Mouse (Mus musculus) c-Kit-negative CD71-positive TER-119-positive erythroid progenitor cells, embryonic 14.5 days (primary cell): ENCODE results near the gene Slc6a5.
"Not testable (repeated sequence)": the region's sequence is repeated elsewhere in the genome, so short reads cannot be mapped to it uniquely, and the experiment has no call there.

Source experiments
- DNase-seq: peaks from one replicate; pipeline ENCODE4 v3.0.0-alpha.2; 2013; ENCODE audit warnings: low read depth, low spot score

The Slc6a5 gene

GRCm38 (mm10) chr7:49913164-49913563 lies 3.2 kb downstream of the Slc6a5 start:
- no peak for DNase-seq

DNA sequence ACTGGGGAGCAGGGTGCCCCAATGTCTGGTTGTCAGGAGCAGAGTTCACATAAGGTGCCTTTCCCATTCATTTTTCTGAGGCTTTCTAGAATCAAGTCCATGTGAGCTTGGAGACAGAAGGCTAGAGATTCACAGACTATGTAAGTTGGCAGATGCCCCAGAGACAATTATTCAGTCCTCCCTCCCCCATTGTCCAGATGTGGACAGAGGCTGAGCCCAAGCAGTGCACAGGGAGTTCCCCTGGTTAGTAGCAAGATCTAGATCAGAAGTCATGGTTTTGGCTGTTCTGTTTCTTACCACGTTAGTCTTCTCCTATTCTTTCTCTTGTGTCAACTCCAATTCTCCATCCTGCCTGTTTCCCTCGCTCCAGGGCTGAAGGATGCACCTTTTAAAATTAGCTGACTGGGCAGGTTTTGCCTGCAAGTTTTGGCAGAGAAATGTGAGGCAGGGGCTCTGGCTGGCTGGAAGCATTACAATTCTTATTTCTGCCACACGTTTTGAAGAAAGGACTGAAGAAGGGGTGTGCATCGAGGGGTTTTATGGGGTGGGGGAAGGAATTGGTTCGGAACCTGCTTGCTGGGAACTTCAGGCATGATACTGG lies 3.9 kb downstream of the Slc6a5 start:
- DNase-seq: no peak

DNA sequence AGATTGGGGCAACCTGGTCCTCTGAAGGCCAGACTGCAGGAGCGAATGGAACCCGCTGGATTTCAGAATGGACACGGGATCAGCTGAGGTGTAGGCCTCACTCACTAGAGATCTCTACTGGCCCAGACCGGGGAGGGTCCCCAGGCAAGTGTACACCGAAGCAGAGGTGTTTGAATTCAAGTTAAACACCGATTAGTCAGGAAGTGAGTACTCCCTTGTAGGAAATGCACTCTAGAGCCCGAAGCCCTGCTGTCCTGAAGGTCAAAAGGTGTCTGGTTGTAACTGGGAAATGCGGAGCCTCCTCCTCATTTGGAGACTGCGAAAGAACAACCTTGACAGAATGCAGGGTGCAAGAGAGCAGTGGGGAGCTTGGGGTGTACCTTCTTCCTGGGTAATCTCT lies 5.0 kb downstream of the Slc6a5 start:
- no peak for DNase-seq

DNA sequence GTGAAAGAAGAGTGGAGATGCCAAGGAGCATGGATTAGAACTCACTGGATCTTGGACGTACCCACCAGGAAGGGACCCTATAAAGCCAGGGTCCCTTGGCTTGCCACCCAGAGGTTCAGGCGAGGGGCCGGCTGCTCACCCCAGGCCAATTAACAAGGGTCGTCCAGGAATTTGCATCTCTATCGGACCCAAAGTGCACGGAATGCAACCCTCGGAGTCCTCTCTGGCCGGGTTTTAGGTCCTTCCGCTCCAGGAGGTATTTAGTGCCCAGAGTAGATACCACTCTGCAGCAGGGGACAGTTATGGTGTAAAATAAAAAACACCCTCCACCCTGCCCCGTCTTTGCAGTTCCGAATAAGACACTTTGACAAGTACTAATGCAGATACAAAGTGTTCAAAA lies 5.5 kb downstream of the Slc6a5 start:
- DNase-seq: no peak

- DNase-seq: no peak
Measured at GRCm38 (mm10) chr7:49919494-49919893, 9.5 kb downstream of the Slc6a5 start.

- no peak for DNase-seq
Measured at GRCm38 (mm10) chr7:49920751-49921150, 10.8 kb downstream of the Slc6a5 start.

DNA sequence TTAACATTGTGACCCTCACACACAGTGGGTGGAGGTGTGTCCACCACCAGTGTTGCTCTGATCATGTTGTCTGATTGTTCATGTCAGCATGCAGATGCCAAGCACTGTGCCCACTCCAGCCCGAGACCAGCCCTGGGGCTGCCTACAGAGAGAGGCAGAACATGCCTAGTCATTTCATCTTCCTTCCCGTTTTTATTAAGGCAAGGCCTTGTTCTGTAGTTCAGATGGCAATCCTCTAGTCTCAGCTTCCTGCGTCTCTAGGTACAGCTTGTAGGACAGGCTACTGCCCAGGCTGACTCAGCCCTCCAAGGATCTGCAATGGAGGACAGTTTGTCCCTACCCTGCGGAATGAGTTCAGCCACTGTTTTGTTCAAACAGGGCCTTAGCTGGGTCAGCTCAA lies 13.0 kb downstream of the Slc6a5 start:
- DNase-seq: no peak

GRCm38 (mm10) chr7:49923376-49923775 lies 13.4 kb downstream of the Slc6a5 start:
- peak; percentile 26 for DNase-seq

- no peak for DNase-seq
Measured at GRCm38 (mm10) chr7:49928571-49928970, 18.6 kb downstream of the Slc6a5 start.

GRCm38 (mm10) chr7:49929999-49930398 lies 20.1 kb downstream of the Slc6a5 start:
- DNase-seq: no peak

DNA sequence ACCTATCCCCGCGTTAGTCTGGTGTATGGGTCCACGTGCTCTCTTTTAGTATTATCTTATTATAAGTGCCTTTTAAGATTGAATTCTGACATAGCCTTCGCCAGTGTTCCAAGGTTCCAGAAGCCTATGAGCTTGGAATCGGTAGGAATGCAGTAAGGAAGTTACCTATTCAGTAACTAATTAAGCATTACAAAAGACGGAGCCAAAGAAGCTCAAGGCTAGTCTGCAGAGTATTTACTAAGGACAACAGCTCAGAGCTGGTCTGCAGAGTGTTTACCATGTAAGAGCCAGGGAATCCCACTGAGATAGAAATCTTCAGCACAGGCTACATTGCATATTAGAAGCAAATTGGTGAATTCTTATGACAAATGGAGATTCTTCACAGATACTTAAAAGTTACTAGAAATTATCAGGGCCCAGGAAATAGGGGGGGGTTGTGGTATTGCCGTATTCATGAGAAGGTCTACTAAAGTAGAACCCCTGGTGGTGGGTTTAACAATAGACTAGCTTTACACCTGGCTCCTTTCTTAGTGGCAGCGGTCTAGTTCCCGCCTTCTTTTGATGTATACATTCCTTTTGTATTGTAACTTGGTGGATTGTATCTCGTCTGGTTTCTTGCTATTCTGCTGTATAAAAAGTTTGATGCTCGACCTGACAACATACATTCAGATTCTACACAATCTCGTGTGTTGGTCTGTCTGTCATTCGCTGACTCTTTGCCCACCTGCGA lies 23.6 kb downstream of the Slc6a5 start:
- DNase-seq: not testable (repeated sequence)

- no peak for DNase-seq
Measured at GRCm38 (mm10) chr7:49936821-49937220, 26.9 kb downstream of the Slc6a5 start.

DNA sequence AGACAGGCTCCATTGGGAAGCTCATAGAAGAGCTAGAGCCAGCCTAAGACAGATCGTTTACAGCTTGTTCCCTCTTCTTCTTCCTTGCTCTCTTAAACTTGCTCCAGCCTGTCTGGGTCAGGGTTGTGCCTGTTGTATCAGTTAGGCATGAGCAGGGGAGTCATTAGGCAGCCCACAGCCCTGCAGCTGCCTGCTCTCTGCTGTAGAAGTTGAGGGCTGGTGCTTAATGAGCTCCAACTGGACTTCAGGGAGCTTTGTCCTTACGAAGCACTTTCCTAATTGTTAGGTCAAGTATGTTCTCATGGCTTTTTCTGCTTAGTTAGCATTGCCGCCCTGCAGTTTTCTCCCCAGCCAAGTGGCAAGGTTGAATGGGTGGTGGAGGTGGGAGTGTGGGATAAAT lies 32.1 kb downstream of the Slc6a5 start:
- DNase-seq: no peak

GRCm38 (mm10) chr7:49942490-49942889 lies 32.5 kb downstream of the Slc6a5 start:
- DNase-seq: no peak

GRCm38 (mm10) chr7:49946691-49947090 lies 36.7 kb downstream of the Slc6a5 start:
- DNase-seq: no peak

- no peak for DNase-seq
Measured at GRCm38 (mm10) chr7:49953546-49954181, 43.7 kb downstream of the Slc6a5 start.

DNA sequence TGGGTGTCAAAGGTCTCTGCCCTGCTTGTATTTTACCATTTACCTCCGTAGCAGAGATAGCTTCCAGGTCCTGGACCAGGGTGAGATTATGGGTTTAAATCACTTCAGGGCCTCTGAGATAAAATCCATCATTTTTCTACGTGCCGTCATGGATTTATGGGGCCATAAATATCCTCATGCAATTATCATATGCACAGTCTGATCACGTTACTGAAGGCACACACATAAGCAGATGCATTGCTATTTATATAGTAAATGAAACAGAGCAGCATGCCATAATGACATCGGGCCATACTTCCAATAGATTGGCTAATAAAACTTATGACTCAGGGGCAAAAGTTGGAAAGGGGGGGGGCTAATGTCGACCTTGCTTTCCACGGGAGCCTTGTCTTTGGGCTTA lies 44.9 kb downstream of the Slc6a5 start:
- DNase-seq: no peak

DNA sequence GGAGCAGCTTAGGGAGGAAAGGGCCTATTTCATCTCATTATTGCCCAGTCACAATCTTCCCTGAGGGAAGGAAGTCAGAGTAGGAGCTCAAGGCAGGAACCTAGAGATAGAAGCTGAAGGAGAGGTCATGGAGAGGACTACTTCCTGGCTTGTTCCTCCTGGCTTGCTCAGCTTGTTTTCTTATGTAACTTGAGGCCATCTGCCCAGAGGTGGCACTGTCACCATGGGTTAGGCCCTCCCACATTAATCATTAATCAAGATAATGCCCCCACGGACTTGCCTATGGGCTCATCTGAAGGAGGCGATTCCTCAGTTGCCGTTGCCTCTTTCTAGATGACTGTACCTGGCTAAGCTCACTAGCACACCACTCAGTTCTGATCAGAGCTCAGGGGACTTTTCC lies 47.2 kb downstream of the Slc6a5 start:
- no peak for DNase-seq

- DNase-seq: no peak
Measured at GRCm38 (mm10) chr7:49963764-49964163, 53.8 kb downstream of the Slc6a5 start.

DNA sequence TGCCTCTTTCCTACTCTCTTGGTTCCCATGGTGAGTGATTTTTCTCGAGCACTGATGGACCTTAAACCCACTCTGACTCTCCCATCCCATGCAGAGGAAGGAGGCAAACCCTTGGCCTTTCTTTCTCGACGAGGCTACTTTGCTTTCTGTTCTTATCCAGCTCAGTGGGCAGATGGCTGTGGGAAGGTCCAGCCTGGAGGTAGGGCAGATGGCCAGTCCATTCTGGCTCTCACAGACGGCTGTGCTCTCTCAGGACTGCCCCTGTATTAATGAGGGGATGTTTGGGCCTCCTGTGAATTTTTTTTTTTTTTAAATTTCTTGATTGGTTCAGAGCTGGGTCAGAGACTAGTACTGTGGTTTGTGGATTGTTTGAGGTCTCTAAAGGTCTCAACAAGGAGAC lies 59.6 kb downstream of the Slc6a5 start:
- DNase-seq: no peak

- no peak for DNase-seq
Measured at GRCm38 (mm10) chr7:49974841-49975440, 65.0 kb downstream of the Slc6a5 start, which contains the start of gene Nell1. Nell1 (plus strand) TSS chr7:49974864.

GRCm38 (mm10) chr7:49975441-49976121 lies 65.6 kb downstream of the Slc6a5 start:
- no peak for DNase-seq
